Mouse (Mus musculus) embryonic facial prominence, embryonic 14.5 days (tissue): Measurements from ENCODE around the gene Fam122b. TPM values are rescaled to one million over a fixed set of nuclear protein-coding genes. Genes with fewer than 3 reads are reported as not detected.
A peak's percentile ranks its signal among the peaks of the same experiment; 100 is the strongest.

Source experiments
- ATAC-seq: fragments of 200-750 bp; cut with Nextera tagmentation; 2 replicates; pipeline ENCODE4 v1.8.0; 2017; ENCODE audit warnings: low read depth, moderate number of reproducible peaks, moderate TSS enrichment
- DNase-seq: peaks from one replicate; pipeline ENCODE4 v3.0.0-alpha.2; 2015; ENCODE audit warnings: low spot score
- H3K27ac ChIP-seq: fragments of 300-500 bp; sonication (generic); replicated peaks from 2 replicates; pipeline ENCODE4 v1.5.1; 2014; ENCODE audit warnings: low read depth, mild to moderate bottlenecking, low read length, moderate library complexity
- H3K27me3 ChIP-seq: fragments of 300-500 bp; sonication (generic); replicated peaks from 2 replicates; pipeline ENCODE4 v1.6.1; 2014; ENCODE audit warnings: low read length; ENCODE audit not compliant: control insufficient read depth, insufficient read depth
- H3K36me3 ChIP-seq: fragments of 300-500 bp; sonication (generic); 2 replicates; pipeline ENCODE4 v1.6.1; 2014; ENCODE audit warnings: low read length, mixed read lengths; ENCODE audit not compliant: control insufficient read depth, insufficient read depth
- H3K4me1 ChIP-seq: fragments of 300-500 bp; sonication (generic); 2 replicates; pipeline ENCODE4 v1.6.1; 2014; ENCODE audit warnings: antibody characterized with exemption, low read length; ENCODE audit not compliant: control insufficient read depth, insufficient read depth
- H3K4me2 ChIP-seq: fragments of 300-500 bp; sonication (generic); 2 replicates; pipeline ENCODE4 v1.6.1; 2014; ENCODE audit warnings: low read depth, mild to moderate bottlenecking, low read length, moderate library complexity, mixed read lengths
- H3K4me3 ChIP-seq: fragments of 300-500 bp; sonication (generic); 2 replicates; pipeline ENCODE4 v1.5.1; 2014; ENCODE audit warnings: low read depth, mild to moderate bottlenecking, low read length
- H3K9ac ChIP-seq: fragments of 300-500 bp; sonication (generic); 2 replicates; pipeline ENCODE4 v1.6.1; 2014; ENCODE audit warnings: low read depth, mild to moderate bottlenecking, low read length, moderate library complexity, mixed read lengths
- H3K9me3 ChIP-seq: fragments of 300-500 bp; sonication (generic); 2 replicates; pipeline ENCODE4 v1.6.1; 2016; ENCODE audit warnings: low read length; ENCODE audit not compliant: control insufficient read depth
- WGBS: fragments of 180-500 bp; shearing (Covaris S2); extraction: QIAGEN DNeasy Blood & Tissue Kit; methylation state at CpG from one replicate; pipeline ENCODE4 v1.1.7; 2014; 5-methylcytosine and 5-hydroxymethylcytosine counted together
- polyA plus RNA-seq: library from polyadenylated mRNA; unstranded; fragments of >200 nt; fragmentation: Nextera tagmentation; extraction: Ambion mirVana; gene quantifications from 2 replicates; pipeline ENCODE4 v1.2.1, GENCODE M21; 2014

Gene Fam122b
- polyA plus RNA-seq, 1 experiment from 2014 or later, result 18.2 TPM

DNA sequence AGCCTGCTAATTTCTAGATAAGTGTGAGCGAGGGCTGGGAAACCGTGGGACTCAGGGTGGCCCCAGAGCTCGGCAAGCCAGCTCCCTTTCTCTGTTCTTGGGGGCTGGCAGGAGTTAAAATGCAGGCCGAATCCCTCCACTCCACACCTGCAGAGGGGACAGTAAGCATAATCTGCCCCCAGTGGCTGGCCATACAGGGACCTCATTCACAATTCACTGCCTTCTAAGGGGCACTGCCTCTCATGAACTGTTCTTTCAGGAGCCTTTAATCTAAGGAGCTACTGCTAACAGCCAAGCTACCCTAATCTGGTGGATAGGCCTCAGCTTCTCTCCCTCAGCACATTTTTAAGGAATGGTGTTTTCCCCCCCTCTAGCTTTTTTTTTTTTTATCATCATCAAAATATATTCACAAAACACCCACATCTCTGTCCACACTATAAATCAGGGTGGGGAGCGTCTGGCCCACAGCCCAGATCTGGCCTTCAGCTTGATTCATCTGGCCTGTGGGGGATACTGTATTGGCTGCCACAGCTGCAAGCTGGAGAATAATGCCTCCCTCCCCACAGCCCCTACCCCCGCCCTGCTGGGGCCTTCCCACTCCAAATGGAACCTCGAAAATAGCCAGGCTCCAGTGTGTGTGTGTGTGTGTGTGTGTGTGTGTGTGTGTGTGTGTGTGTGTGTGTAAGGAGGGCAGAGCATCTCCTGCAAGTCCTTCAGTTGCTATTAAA, 57.7 kb downstream of the Fam122b start:
- H3K36me3 ChIP-seq, result no peaks in the 10 kb centered on the region
- 47% methylated on average over 7 of the region's 7 CpGs for WGBS
- H3K9ac ChIP-seq, result no peak overlapping the region
- no peaks in the 10 kb centered on the region; the same call in 1 of the 2 replicates for H3K27me3 ChIP-seq
- no peaks in the 10 kb centered on the region for H3K9me3 ChIP-seq
- peak; percentile 90 for ATAC-seq
- no peak overlapping the region for H3K4me3 ChIP-seq
- H3K4me2 ChIP-seq, result no peak overlapping the region
- peak; percentile 92 for DNase-seq
- H3K4me1 ChIP-seq, result peaks cover 13% of the 10 kb centered on the region
- peak overlapping the region; percentile 85 for H3K27ac ChIP-seq

DNA sequence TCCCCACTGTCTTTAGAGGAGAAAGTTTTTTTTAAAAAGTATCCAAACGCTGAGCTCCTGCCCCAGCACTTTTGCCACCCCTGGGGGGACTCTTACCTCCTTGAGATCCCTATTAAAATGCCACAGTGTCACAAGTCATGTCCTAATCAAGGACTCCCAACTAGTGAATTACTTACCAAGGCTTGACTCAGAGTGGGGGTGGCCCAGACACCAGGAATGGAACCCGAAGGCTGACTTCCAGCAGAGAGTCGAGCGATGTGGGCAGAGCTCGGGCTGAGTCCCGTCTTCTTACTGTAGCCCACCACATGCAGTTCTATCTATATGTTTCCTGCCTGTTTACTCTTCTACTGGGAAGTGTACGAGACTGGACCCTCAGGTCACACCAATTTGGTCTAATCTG, 60.2 kb downstream of the Fam122b start:
- H3K27ac ChIP-seq, result no peak overlapping the region; the same call in 1 of the 2 replicates
- WGBS, result 66% methylated on average over 7 of the region's 7 CpGs
- H3K9ac ChIP-seq, result no peak overlapping the region
- H3K4me3 ChIP-seq, result no peak overlapping the region
- H3K4me1 ChIP-seq, result peaks cover 13% of the 10 kb centered on the region
- H3K36me3 ChIP-seq, result no peaks in the 10 kb centered on the region
- no peak for DNase-seq
- no peak for ATAC-seq
- H3K4me2 ChIP-seq, result no peak overlapping the region
- no peaks in the 10 kb centered on the region for H3K27me3 ChIP-seq
- H3K9me3 ChIP-seq, result no peaks in the 10 kb centered on the region

DNA sequence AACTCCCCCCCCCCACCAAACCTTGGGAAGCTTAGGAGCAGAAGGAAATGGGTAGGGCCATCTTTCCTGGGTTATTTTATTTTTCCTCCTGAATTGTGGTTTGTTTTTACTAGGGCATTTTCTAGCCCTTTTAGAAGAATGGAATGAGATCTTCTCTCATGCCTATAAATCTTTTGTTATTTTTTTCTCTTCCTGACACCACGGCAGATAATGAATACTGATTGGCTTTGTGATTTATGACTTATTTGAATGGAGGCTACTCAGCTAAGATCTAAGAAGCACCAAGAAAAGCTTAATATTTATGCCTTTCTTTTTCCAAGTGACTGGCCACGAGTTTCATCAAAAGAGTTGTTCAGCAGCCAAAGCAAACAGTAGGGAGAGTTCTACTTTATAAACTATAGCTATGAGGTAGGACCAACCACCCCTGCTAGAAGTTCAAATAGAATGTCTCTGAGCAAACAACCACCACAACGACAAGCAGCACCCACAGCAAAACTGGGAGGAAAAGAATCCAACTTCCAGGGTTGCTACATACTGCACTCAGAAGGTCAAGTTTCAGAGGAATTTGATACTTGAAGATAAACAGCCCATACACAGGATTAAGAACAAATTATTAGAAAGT, 64.8 kb downstream of the Fam122b start:
- Histone ChIP-seq H3K27me3 (no peaks in the 10 kb centered on the region), H3K9me3 (no peaks in the 10 kb centered on the region), H3K4me1 (peaks cover under 1% of the 10 kb centered on the region; the same call in 1 of the 2 replicates), H3K36me3 (no peaks in the 10 kb centered on the region), H3K27ac (no peak overlapping the region), H3K4me3 (no peak overlapping the region), H3K9ac (no peak overlapping the region), H3K4me2 (no peak overlapping the region)
- 38% methylated on average over 3 of the region's 3 CpGs for WGBS
- DNase-seq (no peak), ATAC-seq (no peak)

DNA sequence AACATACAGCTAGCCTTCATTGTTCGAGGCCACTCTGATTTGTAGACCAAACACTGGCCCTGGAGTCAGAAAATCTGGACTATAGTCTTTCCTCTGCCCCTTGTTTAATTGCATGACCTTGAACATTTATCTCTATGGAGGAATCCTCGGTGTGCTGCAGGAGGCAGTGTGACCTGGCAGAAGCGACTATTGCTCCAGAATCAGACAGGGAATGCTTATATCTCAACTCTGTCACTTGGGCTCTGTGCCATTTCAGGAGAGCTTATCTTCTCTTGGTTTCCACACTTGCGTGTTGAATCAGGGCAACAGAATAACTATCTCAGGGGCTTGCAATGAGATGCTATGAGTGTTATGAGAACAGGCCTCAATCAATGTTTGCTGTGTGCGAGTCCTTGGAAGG, 68.0 kb downstream of the Fam122b start:
- no peak overlapping the region for H3K27ac ChIP-seq
- no peaks in the 10 kb centered on the region for H3K27me3 ChIP-seq
- WGBS, result 76% methylated on average over 5 of the region's 5 CpGs

DNA sequence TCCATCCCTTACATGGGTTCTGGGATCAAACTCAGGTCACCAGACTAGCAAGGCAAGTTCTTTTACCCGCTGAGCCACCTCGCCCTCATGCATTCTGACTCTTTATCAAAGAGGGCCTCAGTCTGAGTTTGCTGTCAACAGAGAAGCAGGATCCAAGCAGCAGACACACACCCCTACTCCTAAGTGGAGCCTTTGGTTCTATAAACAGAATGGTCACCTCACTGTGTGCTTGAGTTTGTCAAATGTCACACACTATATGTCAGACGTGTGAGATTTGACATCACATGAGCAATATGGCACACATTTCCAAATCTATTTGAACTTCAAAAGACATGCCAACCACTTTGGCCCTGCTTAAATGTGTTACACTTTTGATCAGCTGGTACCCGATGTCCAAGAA, 71.9 kb downstream of the Fam122b start:
- DNase-seq (no peak), ATAC-seq (no peak)
- no peaks in the 10 kb centered on the region for H3K36me3 ChIP-seq
- H3K9ac ChIP-seq, result no peak overlapping the region
- H3K4me2 ChIP-seq, result no peak overlapping the region
- H3K27me3 ChIP-seq, result no peaks in the 10 kb centered on the region; the same call in 1 of the 2 replicates
- 82% methylated on average over 4 of the region's 4 CpGs for WGBS
- no peaks in the 10 kb centered on the region for H3K4me1 ChIP-seq
- no peak overlapping the region for H3K4me3 ChIP-seq
- no peaks in the 10 kb centered on the region for H3K9me3 ChIP-seq
- no peak overlapping the region for H3K27ac ChIP-seq

More for the DNA sequence above, 68.0 kb downstream of the Fam122b start:
- no peak overlapping the region for H3K4me3 ChIP-seq
- no peak for ATAC-seq
- no peak for DNase-seq
- no peaks in the 10 kb centered on the region for H3K9me3 ChIP-seq
- no peaks in the 10 kb centered on the region for H3K4me1 ChIP-seq
- no peak overlapping the region for H3K4me2 ChIP-seq
- H3K9ac ChIP-seq, result no peak overlapping the region
- H3K36me3 ChIP-seq, result no peaks in the 10 kb centered on the region

DNA sequence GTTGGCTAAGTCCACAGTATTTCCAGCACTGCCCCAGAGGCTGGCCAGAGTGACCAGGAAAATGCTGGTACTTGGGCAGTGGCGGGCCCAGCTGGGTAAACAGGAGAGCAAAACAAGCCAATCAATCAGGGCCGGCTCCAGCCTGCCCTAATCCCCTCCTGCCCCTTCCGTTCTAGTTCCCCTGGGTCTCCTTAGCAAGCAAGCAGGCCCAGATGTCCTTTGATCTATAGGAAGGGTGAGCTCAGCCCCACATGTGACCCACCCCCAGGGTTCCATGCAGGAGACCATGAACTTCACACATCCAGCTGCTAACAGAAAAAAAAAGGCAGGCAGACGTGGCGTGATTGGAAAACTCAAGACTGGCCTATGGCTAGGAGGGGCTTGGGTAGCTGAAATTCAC, 73.2 kb downstream of the Fam122b start:
- Histone ChIP-seq H3K9ac (no peak overlapping the region), H3K4me1 (no peaks in the 10 kb centered on the region), H3K27ac (no peak overlapping the region), H3K4me3 (no peak overlapping the region), H3K4me2 (no peak overlapping the region), H3K27me3 (no peaks in the 10 kb centered on the region; the same call in 1 of the 2 replicates), H3K36me3 (no peaks in the 10 kb centered on the region), H3K9me3 (no peaks in the 10 kb centered on the region)
- DNase-seq (no peak), ATAC-seq (no peak)
- WGBS, result 33% methylated on average over 5 of the region's 5 CpGs

Other genes starting within 250 kb of the Fam122b start
- gene Plac1, start 29.7 kb downstream of the Fam122b start, polyA plus RNA-seq, result 13.7 and 13.9 TPM in 2 replicates
- gene Fam122c, start 3.6 kb upstream of the Fam122b start, polyA plus RNA-seq, result not detected in 2 replicates
- 77.1 and 81.7 TPM in 2 replicates for gene Mospd1, start 100.7 kb upstream of the Fam122b start, polyA plus RNA-seq
- gene Etd, start 165.1 kb upstream of the Fam122b start, polyA plus RNA-seq, result not detected in 2 replicates